Mouse (Mus musculus): ENCODE measurements around the gene Cilp2. TPM values are rescaled to one million over a fixed set of nuclear protein-coding genes. Genes with fewer than 3 reads are reported as not detected.

Cilp2 gene
- polyA plus RNA-seq (2014; fragmentation: Nextera tagmentation; extraction: Ambion mirVana) = 0.31 and 0.40 TPM in 2 replicates

- H3K4me1 ChIP-seq (ENCODE audit: control insufficient read depth, insufficient read depth, low read length) = peaks cover 20% of the 10 kb centered on the region
- H3K4me2 ChIP-seq = peak within 1 kb of the TSS; percentile 19
- DNase-seq (ENCODE audit: low spot score, missing footprints) (peak; percentile 94), ATAC-seq (ENCODE audit: low FRiP score) (no peak)
- peak within 1 kb of the TSS; percentile 14 for H3K4me3 ChIP-seq (ENCODE audit: low read depth, low read length)
- H3K27me3 ChIP-seq (ENCODE audit: control insufficient read depth, insufficient read depth, low read length) = peaks cover 82% of the 10 kb centered on the region
- H3K9ac ChIP-seq (ENCODE audit: low read length) = no peak within 1 kb of the TSS
- no peaks in the 10 kb centered on the region for H3K9me3 ChIP-seq (ENCODE audit: control insufficient read depth, low read length)
- H3K27ac ChIP-seq (ENCODE audit: low read depth, low read length) = no peak within 1 kb of the TSS
- 1% methylated on average over 59 of the region's 60 CpGs for WGBS
- no peaks in the 10 kb centered on the region for H3K36me3 ChIP-seq (ENCODE audit: control insufficient read depth, insufficient read depth, low read length)
These were observed at the start of gene Cilp2 for GRCm38 (mm10) chr8:69887289-69888243. Gene Cilp2 (minus strand): TSS chr8:69887687.

GRCm38 (mm10) chr8:69936050-69936794, 48.7 kb upstream of the Cilp2 start:
- peak; percentile 88 for DNase-seq (ENCODE audit: low spot score, missing footprints)
- WGBS = 65% methylated on average over 7 of the region's 7 CpGs

GRCm38 (mm10) chr8:69935431-69935830, 47.9 kb upstream of the Cilp2 start:
- H3K9ac ChIP-seq (ENCODE audit: low read length) = no peak overlapping the region
- no peak overlapping the region for H3K27ac ChIP-seq (ENCODE audit: low read depth, low read length)
- H3K4me2 ChIP-seq = no peak overlapping the region
- ATAC-seq (ENCODE audit: low FRiP score) (no peak), DNase-seq (ENCODE audit: low spot score, missing footprints) (no peak)
- 91% methylated on average over 3 of the region's 3 CpGs for WGBS
- no peaks in the 10 kb centered on the region for H3K9me3 ChIP-seq (ENCODE audit: control insufficient read depth, low read length)
- no peaks in the 10 kb centered on the region for H3K4me1 ChIP-seq (ENCODE audit: control insufficient read depth, insufficient read depth, low read length)
- no peaks in the 10 kb centered on the region for H3K27me3 ChIP-seq (ENCODE audit: control insufficient read depth, insufficient read depth, low read length)
- peaks cover 8% of the 10 kb centered on the region; the same call in 1 of the 2 replicates for H3K36me3 ChIP-seq (ENCODE audit: control insufficient read depth, insufficient read depth, low read length)
- no peak overlapping the region for H3K4me3 ChIP-seq (ENCODE audit: low read depth, low read length)

More at GRCm38 (mm10) chr8:69936050-69936794, 48.7 kb upstream of the Cilp2 start:
- H3K27ac ChIP-seq (ENCODE audit: low read depth, low read length) = no peak overlapping the region
- H3K9me3 ChIP-seq (ENCODE audit: control insufficient read depth, low read length) = no peaks in the 10 kb centered on the region
- H3K9ac ChIP-seq (ENCODE audit: low read length) = no peak overlapping the region
- no peak overlapping the region for H3K4me3 ChIP-seq (ENCODE audit: low read depth, low read length)
- no peak overlapping the region for H3K4me2 ChIP-seq
- H3K4me1 ChIP-seq (ENCODE audit: control insufficient read depth, insufficient read depth, low read length) = no peaks in the 10 kb centered on the region
- peaks cover 8% of the 10 kb centered on the region; the same call in 1 of the 2 replicates for H3K36me3 ChIP-seq (ENCODE audit: control insufficient read depth, insufficient read depth, low read length)
- ATAC-seq (ENCODE audit: low FRiP score) = peak; percentile 74
- H3K27me3 ChIP-seq (ENCODE audit: control insufficient read depth, insufficient read depth, low read length) = no peaks in the 10 kb centered on the region

- no peak overlapping the region for H3K9ac ChIP-seq (ENCODE audit: low read length)
- no peak overlapping the region for H3K4me2 ChIP-seq
- 87% methylated on average over 5 of the region's 5 CpGs for WGBS
- DNase-seq (ENCODE audit: low spot score, missing footprints) (no peak), ATAC-seq (ENCODE audit: low FRiP score) (no peak)
- no peak overlapping the region for H3K27ac ChIP-seq (ENCODE audit: low read depth, low read length)
- no peaks in the 10 kb centered on the region for H3K27me3 ChIP-seq (ENCODE audit: control insufficient read depth, insufficient read depth, low read length)
- peaks cover 8% of the 10 kb centered on the region; the same call in 1 of the 2 replicates for H3K36me3 ChIP-seq (ENCODE audit: control insufficient read depth, insufficient read depth, low read length)
- H3K4me1 ChIP-seq (ENCODE audit: control insufficient read depth, insufficient read depth, low read length) = no peaks in the 10 kb centered on the region
- H3K4me3 ChIP-seq (ENCODE audit: low read depth, low read length) = no peak overlapping the region
- no peaks in the 10 kb centered on the region for H3K9me3 ChIP-seq (ENCODE audit: control insufficient read depth, low read length)
These were observed 47.1 kb upstream of the Cilp2 start for GRCm38 (mm10) chr8:69934582-69934981.

GRCm38 (mm10) chr8:69933811-69934210, 46.3 kb upstream of the Cilp2 start:
- no peaks in the 10 kb centered on the region for H3K27me3 ChIP-seq (ENCODE audit: control insufficient read depth, insufficient read depth, low read length)
- no peak for ATAC-seq (ENCODE audit: low FRiP score)

GRCm38 (mm10) chr8:69926901-69927300, 39.4 kb upstream of the Cilp2 start:
- Histone ChIP-seq H3K27me3 (ENCODE audit: control insufficient read depth, insufficient read depth, low read length) (no peaks in the 10 kb centered on the region), H3K9me3 (ENCODE audit: control insufficient read depth, low read length) (no peaks in the 10 kb centered on the region), H3K4me3 (ENCODE audit: low read depth, low read length) (no peak overlapping the region), H3K9ac (ENCODE audit: low read length) (no peak overlapping the region), H3K4me1 (ENCODE audit: control insufficient read depth, insufficient read depth, low read length) (no peaks in the 10 kb centered on the region), H3K36me3 (ENCODE audit: control insufficient read depth, insufficient read depth, low read length) (no peaks in the 10 kb centered on the region; the same call in 1 of the 2 replicates), H3K27ac (ENCODE audit: low read depth, low read length) (no peak overlapping the region), H3K4me2 (no peak overlapping the region)
- no peak for DNase-seq (ENCODE audit: low spot score, missing footprints)
- ATAC-seq (ENCODE audit: low FRiP score) = no peak

More at GRCm38 (mm10) chr8:69933811-69934210, 46.3 kb upstream of the Cilp2 start:
- H3K27ac ChIP-seq (ENCODE audit: low read depth, low read length) = no peak overlapping the region
- no peak overlapping the region for H3K4me2 ChIP-seq
- H3K9me3 ChIP-seq (ENCODE audit: control insufficient read depth, low read length) = no peaks in the 10 kb centered on the region
- H3K4me1 ChIP-seq (ENCODE audit: control insufficient read depth, insufficient read depth, low read length) = no peaks in the 10 kb centered on the region
- DNase-seq (ENCODE audit: low spot score, missing footprints) = no peak
- no peak overlapping the region for H3K4me3 ChIP-seq (ENCODE audit: low read depth, low read length)
- WGBS = 89% methylated on average over 2 of the region's 2 CpGs
- peaks cover 8% of the 10 kb centered on the region; the same call in 1 of the 2 replicates for H3K36me3 ChIP-seq (ENCODE audit: control insufficient read depth, insufficient read depth, low read length)
- H3K9ac ChIP-seq (ENCODE audit: low read length) = no peak overlapping the region

GRCm38 (mm10) chr8:69923986-69924385, 36.5 kb upstream of the Cilp2 start:
- 87% methylated on average over 1 of the region's 1 CpGs for WGBS
- Histone ChIP-seq H3K4me1 (ENCODE audit: control insufficient read depth, insufficient read depth, low read length) (peaks cover 16% of the 10 kb centered on the region), H3K4me3 (ENCODE audit: low read depth, low read length) (no peak overlapping the region), H3K27me3 (ENCODE audit: control insufficient read depth, insufficient read depth, low read length) (no peaks in the 10 kb centered on the region), H3K4me2 (no peak overlapping the region), H3K9me3 (ENCODE audit: control insufficient read depth, low read length) (no peaks in the 10 kb centered on the region), H3K27ac (ENCODE audit: low read depth, low read length) (no peak overlapping the region), H3K9ac (ENCODE audit: low read length) (no peak overlapping the region), H3K36me3 (ENCODE audit: control insufficient read depth, insufficient read depth, low read length) (no peaks in the 10 kb centered on the region; the same call in 1 of the 2 replicates)
- DNase-seq (ENCODE audit: low spot score, missing footprints) = no peak
- ATAC-seq (ENCODE audit: low FRiP score) = no peak

GRCm38 (mm10) chr8:69921141-69921540, 33.7 kb upstream of the Cilp2 start:
- H3K4me1 ChIP-seq (ENCODE audit: control insufficient read depth, insufficient read depth, low read length) = peaks cover 16% of the 10 kb centered on the region
- H3K27ac ChIP-seq (ENCODE audit: low read depth, low read length) = peak overlapping the region; percentile 42
- no peaks in the 10 kb centered on the region for H3K9me3 ChIP-seq (ENCODE audit: control insufficient read depth, low read length)
- 92% methylated on average over 2 of the region's 2 CpGs for WGBS
- 0 out of 2 replicates have a peak, but pooled peaks cover 2% of the 10 kb centered on the region for H3K36me3 ChIP-seq (ENCODE audit: control insufficient read depth, insufficient read depth, low read length)
- H3K9ac ChIP-seq (ENCODE audit: low read length) = peak overlapping the region; percentile 35
- H3K27me3 ChIP-seq (ENCODE audit: control insufficient read depth, insufficient read depth, low read length) = no peaks in the 10 kb centered on the region
- no peak for ATAC-seq (ENCODE audit: low FRiP score)
- no peak overlapping the region for H3K4me3 ChIP-seq (ENCODE audit: low read depth, low read length)
- no peak for DNase-seq (ENCODE audit: low spot score, missing footprints)
- no peak overlapping the region for H3K4me2 ChIP-seq
